Mouse (Mus musculus) urinary bladder, postnatal 14 days (tissue): ENCODE measurements around the gene Ephx4.
"Not testable (repeated sequence)": the region's sequence is repeated elsewhere in the genome, so short reads cannot be mapped to it uniquely, and the experiment has no call there.

ENCODE experiments used
- DNase-seq: peaks from one replicate; pipeline ENCODE4 v3.0.0; 2021; ENCODE audit warnings: low spot score

The Ephx4 gene

DNA sequence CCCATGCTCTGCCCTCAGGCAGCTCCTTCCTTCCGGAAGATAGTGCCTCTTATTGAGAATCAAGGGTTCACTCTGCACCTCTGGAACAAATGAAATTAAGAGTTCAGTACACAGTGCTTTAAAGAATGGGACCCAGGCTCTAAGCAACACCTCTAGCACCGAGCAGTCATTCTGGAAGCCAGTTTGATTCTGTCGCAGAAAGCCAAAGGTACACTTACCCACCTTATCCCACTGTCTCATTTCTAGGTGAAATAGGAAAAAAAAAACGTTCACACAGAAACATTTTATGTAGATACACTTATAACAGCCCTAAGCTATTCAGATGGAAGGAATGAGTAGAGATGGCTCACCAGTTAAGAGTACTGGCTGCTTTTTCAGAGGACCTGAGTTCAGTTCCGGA, at the start of gene Ephx4:
Gene Ephx4, plus strand, starts transcription at position 301 of the 400 bp plus-strand sequence.
- DNase-seq = no peak

DNA sequence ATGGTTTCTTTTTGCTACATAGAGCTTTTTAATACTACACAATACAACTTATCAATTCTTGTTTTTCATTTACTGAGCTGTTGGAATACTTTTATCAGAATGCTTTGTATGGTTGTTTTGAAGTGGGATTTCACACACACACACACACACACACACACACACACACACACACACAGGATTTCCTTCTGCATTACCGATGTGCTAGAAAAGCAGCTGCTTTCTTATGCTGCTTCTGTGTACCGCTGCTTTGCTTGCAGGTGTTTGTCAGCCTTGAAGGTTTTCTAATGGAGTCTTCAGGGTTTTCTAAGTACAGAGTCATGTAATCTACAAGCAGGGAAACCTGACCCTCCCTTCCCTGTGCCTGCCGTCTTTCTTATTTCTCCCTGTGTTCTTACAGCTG, 48.6 kb upstream of the Ephx4 start:
- no peak for DNase-seq

DNA sequence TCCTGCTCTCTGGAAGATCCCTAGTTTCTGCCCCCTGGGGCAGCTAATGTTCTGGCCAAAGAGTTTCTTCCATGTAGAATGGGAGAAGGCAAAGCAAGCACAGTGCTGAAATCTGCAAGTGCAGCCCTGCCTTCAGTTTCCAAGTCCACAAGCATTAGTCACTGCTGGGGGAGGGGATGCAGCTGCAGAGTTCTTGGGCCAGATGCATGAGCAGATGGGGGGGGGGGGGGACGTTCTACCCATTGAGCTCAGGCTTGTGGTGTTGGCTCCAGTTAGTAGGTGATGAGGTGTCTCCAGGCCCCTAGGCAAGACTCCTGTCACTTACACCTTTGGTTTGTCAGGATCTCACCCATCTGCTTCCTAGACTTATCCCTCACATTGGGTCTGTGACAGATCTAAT, 46.7 kb upstream of the Ephx4 start:
- no peak for DNase-seq

DNA sequence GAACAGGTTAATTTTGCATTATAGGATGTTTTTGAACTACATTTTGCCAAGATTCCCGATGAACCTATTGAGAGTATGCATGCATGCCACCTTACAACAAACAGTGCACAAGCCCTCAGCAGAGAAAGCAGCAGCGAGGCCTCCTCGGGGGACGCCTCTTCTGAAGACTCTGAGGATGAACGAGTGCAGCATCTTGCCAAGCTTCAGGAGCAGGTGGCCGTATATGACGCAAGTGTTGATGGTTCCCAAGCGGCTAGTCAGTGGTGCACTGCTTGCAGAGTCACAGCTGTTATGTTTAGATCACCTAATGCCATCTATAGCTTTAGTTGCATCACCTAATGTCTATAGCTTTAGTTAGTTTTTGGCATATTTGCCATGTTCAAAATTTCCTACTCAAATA, 44.8 kb upstream of the Ephx4 start:
- no peak for DNase-seq

DNA sequence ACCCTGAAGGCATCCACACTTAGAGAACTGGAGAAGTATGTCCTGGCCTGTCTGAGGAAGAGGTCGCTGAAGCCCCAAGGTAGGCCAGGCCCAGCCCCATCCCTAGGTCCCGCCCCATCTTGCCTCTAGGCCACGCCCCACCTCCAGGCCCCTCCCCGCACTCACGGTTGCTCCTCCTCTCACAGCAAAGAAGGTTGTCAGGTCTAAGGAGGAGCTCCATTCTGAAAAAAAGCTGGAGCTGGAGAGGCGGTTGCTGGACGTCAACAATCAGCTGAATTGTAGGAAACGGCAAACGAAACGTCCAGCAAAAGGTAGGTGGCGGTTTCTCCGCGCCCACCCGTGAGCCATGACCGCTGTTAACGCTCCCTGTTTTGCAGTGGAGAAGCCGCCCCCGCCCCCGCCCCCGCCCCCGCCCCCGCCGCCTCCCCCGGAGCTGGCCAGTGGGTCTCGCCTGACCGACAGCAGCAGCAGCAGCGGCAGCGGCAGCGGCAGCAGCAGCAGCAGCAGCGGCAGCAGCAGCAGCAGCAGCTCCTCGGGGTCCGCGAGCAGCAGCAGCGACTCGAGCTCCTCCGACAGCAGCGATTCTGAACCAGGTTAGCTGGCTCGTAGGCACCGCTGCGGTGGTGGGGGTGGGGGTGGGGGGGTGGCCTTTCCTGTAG, 43.0 kb upstream of the Ephx4 start:
- peak; percentile 93 for DNase-seq

DNA sequence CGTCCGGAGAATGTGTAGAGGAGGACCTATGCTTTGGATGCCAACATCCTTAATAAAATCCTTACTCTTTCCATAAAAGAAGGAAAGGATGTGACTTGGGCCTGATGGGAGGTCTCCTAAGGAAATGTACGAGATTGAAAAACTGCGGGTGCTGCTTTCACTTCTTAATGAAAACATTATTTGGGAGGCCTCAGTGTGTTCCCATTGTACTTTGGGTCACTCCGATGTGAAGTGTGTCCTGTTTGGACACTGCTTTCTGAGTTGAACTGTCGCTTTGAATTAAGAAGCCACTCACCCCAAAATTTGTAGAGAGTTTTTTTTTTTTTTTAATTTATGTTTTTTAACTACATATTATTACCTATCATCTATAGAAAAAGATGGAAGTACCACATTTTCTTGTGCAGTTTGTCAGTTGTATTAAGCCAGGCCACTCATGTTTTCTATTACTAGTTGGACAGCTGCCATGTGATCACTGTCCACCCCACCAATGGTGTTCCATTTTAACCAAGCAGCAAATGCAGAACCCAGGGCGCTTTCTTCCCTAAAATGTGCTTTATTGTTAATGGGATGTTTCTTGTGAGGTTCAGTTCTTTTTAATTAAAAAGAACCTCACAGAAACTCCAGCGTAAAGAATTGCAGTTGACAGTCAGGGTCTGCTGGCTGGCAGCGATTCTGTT, 42.3 kb upstream of the Ephx4 start:
- DNase-seq = no peak

DNA sequence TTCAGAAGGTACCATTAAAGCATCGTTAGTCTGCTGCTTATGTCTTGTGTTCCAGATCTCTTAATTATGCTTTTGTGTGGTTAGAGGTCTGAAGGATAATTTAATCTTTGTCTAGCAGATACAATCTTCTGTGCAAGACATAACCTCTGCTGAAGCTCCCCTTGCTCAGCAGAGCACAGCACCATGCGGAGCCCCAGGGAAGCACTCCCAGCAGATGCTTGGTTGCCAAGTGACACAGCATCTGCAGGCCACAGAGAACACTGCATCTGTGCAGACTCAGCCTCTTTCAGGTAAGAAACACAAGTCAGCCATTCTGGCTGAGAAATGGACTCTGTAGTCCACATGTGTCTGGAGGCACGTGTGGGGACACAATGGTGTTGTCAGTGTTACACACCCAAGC, 32.5 kb upstream of the Ephx4 start:
- no peak for DNase-seq

DNA sequence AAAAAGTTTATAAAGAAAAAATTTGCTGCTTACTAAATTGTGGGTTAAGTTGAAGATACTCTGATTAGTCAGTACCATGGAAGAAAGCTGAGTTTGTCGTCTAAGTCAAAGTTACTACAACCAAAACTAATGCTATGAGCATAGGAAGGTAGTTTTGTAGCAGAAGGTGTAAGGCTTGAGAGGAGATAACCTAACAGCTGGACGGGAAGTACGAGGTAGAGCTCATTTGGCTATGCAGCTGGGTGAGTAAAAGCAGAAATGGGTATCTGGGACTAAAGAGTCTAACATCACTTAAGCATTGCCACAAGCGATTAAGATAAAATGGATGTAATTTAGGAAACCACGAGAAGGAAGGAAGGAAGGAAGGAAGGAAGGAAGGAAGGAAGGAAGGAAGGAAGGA, 31.2 kb upstream of the Ephx4 start:
- no peak for DNase-seq

DNA sequence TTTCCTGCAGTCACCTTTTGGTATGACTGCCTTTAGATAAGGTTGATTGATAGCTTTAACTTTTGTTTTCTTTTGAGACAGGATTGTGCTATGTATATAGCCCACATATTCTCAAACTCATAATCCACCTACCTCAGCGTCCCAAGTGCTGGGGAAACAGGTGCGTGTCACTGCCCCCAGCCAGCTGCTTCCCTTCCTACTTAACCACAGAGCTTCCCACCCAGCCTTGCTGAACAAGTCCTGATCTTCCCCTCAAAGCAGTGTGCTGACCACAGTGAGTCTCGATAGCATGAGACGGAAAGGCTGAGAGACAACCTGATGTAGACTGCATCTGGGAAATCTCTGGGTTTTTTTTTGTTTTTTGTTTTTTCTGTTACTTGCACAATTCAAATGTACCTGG, 29.3 kb upstream of the Ephx4 start:
- DNase-seq = no peak

DNA sequence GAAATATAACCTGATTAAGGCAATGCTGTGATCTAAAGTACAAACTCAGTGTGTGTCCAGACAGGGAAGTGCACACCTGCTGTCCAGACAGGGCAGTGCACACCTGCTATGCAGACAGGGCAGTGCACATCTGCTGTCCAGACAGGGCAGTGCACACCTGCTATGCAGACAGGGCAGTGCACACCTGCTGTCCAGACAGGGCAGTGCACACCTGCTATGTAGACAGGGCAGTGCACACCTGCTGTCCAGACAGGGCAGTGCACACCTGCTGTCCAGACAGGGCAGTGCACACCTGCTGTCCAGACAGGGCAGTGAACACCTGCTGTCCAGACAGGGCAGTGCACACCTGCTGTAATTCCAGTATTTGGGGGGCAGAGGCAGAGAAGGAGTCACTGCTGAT, 16.1 kb upstream of the Ephx4 start:
- not testable (repeated sequence) for DNase-seq

DNA sequence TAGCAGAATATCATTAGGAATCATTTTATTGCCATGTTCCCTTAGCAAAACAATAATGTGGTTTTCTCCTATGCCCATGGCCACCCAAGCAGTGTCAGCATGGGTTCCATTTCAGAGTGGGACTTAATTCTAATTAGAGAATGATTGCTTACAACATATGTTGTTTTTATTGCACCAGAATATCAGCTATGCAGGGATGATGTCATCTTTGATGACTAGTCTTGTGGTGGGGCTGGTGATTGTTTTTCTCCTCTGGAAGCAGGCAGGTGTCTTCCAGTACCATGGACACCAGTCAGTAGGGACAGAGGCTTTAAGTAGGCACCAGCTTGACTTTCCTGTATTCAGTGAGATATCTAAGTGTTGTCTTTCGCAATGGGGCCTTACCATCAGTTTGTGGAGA, 14.7 kb upstream of the Ephx4 start:
- no peak for DNase-seq

DNA sequence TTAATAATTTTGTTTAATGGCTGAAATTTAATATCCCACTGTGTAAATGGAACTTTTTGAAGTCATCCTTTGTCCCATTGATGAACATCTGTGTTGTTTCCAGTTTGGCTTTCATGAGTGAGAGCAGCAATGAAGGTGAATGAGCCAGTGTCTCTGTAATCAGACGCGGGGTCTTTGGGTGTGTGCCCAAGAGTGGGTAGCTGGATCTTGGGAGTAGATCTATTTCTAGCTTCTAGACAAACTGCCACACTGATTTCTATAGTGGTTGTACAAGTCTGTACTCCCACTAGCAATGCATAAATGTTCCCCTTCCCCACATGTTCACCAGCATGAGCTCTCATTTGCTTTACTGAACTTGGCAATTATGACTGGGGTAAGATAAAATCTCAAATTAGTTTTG, 13.2 kb upstream of the Ephx4 start:
- DNase-seq = no peak

DNA sequence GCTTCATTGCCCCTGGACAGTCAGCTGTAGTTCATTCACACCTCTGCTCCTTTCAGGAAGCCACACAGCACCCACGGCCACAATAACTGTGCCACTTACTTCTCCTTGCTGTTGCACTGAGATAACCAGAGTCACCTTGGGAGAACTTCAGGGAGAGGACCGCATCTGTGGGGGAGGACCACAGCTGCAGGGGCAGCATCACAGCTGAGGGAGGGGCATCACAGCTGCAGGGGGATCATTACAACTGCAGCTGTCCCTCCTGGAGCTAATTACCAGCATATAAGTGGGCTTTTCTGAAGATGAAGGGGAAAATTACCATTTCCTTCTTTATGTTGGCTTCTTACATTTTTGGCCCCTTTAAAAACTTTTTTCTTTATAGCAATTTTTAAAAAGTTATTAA, 8.1 kb upstream of the Ephx4 start:
- no peak for DNase-seq

DNA sequence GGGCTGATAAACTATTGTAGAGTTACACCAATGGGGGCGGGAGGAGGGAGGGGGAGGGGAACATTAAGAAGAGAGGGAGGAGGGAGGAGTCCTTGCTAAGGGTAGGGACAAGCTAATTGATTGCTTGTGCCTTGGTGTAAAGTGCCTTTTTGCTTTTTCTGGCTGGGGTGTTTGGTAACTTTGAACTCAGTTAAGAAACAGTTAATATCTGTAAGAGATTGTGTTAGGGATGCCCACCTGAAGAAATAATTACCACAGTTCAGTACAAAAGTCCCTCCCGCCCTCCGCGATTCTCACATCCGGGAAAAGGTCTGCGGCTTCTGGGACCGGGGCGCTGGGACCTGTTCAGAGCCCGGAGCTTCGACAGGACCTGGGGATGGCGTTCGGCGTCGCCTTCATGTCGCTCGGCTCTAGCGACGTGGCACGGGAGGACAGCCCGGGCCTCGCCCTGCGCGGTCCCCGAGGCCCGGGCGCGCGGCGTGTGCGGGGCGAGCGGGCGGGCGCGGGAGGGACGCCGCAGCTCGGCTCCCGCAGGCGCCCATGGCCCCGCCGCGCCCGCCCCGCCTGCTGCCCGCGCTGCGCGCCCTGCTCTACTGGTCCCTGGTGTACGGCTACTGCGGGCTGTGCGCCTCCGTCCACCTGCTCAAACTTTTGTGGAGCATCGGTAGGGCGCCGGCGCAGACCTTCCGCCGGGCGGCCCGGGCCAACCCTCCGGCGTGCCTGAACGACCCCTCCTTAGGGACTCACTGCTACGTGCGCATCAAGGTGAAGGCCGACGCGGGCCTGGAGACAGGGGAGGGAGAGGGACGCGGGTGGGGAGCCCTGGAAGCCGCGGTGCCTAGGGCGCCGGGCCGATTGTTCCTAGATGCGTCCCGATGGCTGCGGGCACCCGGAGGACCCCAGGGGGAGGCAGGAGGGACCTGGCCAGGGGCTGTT, 743 bp downstream of the Ephx4 start:
- peak; percentile 7 for DNase-seq

DNA sequence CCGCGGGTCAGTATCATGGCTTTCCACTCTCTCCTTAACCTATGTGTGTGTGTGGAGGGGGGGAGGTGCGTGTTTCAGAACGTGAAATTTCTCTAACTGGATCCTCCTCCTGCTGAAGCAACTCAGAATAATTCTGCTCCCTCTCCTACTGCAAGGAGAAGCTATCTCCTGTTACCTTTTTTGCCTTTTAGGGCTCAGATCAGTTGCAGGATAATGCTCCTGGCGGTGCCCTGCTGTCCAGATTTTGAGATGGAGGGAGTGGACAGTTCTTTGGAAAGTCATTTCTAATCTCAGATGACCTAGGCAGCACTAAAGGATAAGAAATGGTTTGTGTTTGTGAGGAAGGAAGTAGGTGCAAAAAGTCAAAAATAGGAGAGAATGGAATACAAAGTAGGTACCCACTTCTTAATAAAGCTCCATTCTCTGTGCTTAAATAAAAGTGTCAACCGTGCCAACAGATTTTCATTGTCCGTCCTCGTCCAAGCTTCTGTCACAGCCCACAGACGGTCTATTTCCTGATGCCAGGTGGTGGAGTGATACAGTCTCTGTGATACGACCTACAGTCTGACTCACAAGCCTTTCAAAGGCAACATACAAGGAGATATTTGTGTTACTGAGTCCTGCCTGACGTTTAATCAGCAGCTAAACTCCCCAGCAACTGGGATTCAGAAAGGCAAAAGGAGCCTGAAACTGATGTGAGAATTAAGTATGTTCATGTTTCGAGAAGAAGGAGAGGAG, 1.6 kb downstream of the Ephx4 start:
- no peak for DNase-seq

DNA sequence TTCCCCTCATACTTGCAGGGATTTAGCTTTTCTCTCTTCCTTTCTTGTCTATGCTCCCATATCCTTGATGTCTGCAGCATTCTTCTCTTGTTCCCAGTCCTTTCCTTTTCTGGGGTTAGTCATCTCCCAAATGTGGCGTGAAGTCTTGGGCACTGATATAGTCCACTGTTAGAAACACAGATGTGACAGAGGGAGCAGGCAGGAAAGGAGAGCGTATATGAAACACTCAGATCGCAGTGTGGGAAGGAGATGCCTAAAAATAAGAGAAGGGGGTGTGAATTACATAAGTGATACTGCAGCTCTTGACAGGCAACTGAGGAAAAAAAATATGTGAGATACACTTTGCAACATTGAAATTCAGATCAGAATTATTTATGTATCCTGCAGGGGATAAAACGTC, 2.8 kb downstream of the Ephx4 start:
- no peak for DNase-seq

DNA sequence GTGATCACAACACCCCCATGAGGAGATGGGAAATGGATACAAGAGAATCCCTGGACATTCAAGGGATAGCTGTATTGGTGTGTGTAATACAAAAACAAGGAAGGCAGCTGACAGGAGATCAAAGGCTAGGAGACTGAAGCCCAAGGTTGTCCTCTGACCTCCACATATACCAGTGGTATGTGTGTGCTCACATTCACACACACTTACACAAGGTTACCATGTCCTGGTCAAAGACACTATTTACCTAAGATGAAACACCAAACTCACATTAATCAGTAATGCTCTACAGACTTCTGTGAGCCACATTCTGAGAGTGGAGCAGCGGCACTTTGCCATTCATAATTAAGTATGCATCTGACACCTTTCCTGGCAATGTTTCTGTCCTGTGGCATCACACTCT, 7.8 kb downstream of the Ephx4 start:
- DNase-seq = no peak

DNA sequence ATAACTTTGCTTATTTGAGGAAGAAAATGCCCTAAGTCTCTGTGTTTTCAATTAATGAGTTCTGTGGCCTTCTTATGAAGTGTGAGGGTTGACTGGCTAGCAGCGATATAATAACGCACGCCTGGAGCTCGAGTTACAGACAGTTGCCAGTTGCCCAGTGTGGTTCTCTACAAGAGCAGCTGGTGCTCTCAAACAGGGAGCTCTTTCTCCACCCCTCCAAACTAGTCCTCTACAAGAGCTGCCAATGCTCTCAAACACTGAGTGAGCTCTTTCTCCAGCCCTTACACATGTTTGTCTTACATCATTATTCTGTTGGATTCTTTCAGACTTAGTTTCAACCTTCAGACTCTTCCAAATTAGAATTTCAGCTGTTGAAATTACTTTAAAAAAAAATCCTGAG, 8.8 kb downstream of the Ephx4 start:
- DNase-seq = no peak

DNA sequence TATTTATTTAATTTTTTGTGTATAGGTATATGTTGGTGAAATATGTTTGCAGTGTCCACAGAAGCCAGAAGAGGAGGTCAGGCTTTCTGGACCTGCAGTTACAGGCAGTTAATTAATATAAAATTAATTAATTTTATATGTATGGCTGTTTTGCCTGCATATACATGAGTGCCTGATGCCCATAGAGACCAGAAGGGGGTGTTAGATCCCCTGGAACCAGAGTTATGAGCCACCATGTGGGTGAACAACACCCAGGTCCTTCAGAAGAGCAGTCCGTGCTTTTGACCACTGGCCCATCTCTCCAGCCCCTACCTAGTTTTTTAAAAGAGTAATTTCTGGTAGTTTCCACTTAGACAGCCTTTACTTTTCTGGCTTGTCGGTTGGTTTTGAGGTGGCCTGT, 9.7 kb downstream of the Ephx4 start:
- no peak for DNase-seq

DNA sequence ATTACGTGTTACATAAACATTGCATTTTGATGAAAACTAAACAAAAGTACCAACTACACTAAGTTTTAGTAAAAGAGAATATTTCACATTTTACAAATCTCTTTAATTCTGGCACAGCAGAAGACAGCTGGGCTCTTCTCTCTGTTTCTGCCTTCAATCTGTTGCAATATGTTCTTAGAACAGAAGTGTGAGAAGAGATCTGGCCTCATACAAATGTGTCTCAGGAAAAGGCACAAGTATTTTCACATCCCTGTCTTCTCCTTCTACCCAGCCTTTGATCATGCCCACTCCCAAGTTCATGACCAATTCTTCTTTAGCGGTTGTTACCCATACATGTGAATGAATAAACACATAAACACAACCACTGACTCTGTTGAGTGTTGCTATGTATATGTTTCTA, 12.6 kb downstream of the Ephx4 start:
- DNase-seq = no peak

DNA sequence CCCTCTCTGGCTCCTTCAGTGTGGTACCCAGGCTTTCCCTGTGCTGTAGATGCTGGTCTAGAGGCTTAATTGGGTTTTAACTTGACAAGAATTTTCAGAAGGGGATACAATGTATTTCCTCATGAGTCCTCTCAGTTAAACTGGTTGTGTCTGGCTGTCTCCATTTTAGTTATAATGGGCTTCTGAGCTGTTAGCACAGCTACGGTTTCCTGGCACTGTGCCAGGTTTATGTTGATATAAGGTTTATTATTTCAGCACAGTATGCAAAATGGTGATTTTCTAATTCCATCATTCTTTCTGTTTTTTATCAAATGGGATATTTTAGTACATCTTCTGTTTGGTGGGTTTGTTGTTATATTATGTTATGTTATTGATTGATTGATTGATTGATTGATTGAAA, 19.1 kb downstream of the Ephx4 start:
- DNase-seq = no peak

DNA sequence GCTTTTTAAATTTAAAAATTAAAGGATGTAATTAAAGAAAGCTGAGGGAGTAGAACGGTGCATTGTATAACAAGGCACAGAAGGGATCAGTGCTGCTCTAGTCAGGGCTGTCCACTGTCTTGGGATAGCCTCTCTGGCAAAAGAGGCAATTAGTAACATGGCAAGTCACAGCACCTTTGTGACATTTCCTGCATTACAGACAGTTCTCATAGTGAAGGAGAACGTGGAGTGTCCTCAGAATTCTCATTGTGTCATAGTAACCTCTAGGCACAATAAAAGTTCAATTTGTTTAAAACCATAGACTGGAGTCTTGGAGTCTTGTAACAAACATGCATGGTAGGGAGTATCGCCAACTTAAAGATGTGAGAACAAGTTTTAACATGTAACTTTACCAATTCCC, 28.7 kb downstream of the Ephx4 start, which contains the start of gene Lpcat2b:
Gene Lpcat2b, plus strand, starts transcription at position 301 of the 400 bp plus-strand sequence.
- DNase-seq = no peak
